Mouse (Mus musculus): ENCODE data around the gene Erc2.

DNA sequence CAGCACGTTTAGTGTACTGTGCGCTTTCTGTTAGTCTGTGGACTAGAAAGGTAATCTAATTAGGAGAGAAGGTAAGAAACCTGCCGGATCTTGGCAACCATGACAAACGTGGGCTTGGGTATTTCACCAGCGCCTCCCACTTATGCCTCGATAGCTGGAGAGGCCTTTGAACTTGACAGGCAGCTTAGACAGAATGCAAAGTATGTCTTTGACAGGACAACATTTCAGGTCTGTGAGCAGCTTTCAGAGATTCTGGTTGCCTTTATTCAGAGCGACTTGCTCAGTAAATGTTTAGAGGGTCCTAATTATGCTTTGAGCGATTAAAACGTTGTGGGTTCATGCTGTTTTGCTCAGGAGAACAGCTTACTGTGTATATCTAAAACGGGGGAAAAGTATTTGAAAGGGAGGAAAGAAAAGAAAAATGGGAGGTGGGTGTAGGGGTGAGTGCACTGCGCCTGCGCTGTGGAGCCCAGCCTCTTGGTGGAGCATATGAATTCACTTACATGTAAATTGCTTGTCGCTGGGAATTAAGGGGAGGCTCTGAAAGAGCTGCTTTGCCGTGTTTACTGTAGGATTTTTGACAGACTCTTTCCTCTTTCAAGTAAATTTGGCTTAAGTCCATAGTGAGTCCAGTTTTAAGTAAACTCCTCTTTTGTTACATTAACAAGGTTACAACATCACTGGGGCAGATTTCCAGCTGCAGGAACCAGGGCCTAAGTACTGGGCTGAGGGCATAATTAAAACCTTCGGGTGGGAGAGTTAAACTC, 542.6 kb downstream of the Erc2 start:
- TF ChIP-seq CTCF (IDR thresholded peaks at IDR 0.05; ENCODE audit: low read depth) (no peak), EP300 (IDR thresholded peaks at IDR 0.05; ENCODE audit: low read depth) (no peak)
